Mouse (Mus musculus) c-Kit-positive CD71-positive TER-119-positive erythroid progenitor cells, embryonic 14.5 days (primary cell): ENCODE results near the gene Plpp6.

Experiments
- DNase-seq: peaks from one replicate; pipeline ENCODE4 v3.0.0-alpha.2; 2013; ENCODE audit warnings: low spot score

The Plpp6 gene

GRCm38 (mm10) chr19:28963842-28964551, at the start of gene Plpp6:
Gene Plpp6, plus strand, starts transcription at chr19:28963953.
- DNase-seq, result peak; percentile 45

- no peak for DNase-seq
Measured at GRCm38 (mm10) chr19:28914598-28914997, 49.2 kb upstream of the Plpp6 start.

GRCm38 (mm10) chr19:28915602-28916250, 48.0 kb upstream of the Plpp6 start:
- DNase-seq, result no peak

- no peak for DNase-seq
Measured at GRCm38 (mm10) chr19:28916492-28916891, 47.3 kb upstream of the Plpp6 start.

GRCm38 (mm10) chr19:28917839-28918238, 45.9 kb upstream of the Plpp6 start:
- no peak for DNase-seq

GRCm38 (mm10) chr19:28926366-28926765, 37.4 kb upstream of the Plpp6 start:
- DNase-seq, result no peak

- no peak for DNase-seq
Measured at GRCm38 (mm10) chr19:28927396-28927795, 36.4 kb upstream of the Plpp6 start.

- no peak for DNase-seq
Measured at GRCm38 (mm10) chr19:28929034-28929433, 34.7 kb upstream of the Plpp6 start.

- no peak for DNase-seq
Measured at GRCm38 (mm10) chr19:28934897-28935296, 28.9 kb upstream of the Plpp6 start.

- no peak for DNase-seq
Measured at GRCm38 (mm10) chr19:28940135-28940874, 23.4 kb upstream of the Plpp6 start.

- DNase-seq, result no peak
Measured at GRCm38 (mm10) chr19:28941271-28941670, 22.5 kb upstream of the Plpp6 start.

- DNase-seq, result no peak
Measured at GRCm38 (mm10) chr19:28946782-28947181, 17.0 kb upstream of the Plpp6 start.

- no peak for DNase-seq
Measured at GRCm38 (mm10) chr19:28947311-28947710, 16.4 kb upstream of the Plpp6 start.

- no peak for DNase-seq
Measured at GRCm38 (mm10) chr19:28951251-28951650, 12.5 kb upstream of the Plpp6 start.

- no peak for DNase-seq
Measured at GRCm38 (mm10) chr19:28963113-28963512, 640 bp upstream of the Plpp6 start.

GRCm38 (mm10) chr19:28963513-28963841, 276 bp upstream of the Plpp6 start:
- DNase-seq, result no peak

- no peak for DNase-seq
Measured at GRCm38 (mm10) chr19:28964552-28964903, 775 bp downstream of the Plpp6 start.

GRCm38 (mm10) chr19:28967652-28968051, 3.9 kb downstream of the Plpp6 start, which contains the start of gene 4430402I18Rik:
Gene 4430402I18Rik, minus strand, starts transcription at chr19:28967800.
- no peak for DNase-seq

GRCm38 (mm10) chr19:28968178-28968577, 4.4 kb downstream of the Plpp6 start:
- DNase-seq, result no peak

GRCm38 (mm10) chr19:28969231-28969630, 5.5 kb downstream of the Plpp6 start:
- DNase-seq, result no peak

GRCm38 (mm10) chr19:28970251-28970650, 6.5 kb downstream of the Plpp6 start:
- DNase-seq, result no peak

- peak; percentile 42 for DNase-seq
Measured at GRCm38 (mm10) chr19:28974862-28975611, 11.3 kb downstream of the Plpp6 start.
